Mouse (Mus musculus) NIH3T3 (cell line): ENCODE results near the gene Nrde2.

Experiments
- DNase-seq: peaks from one replicate; pipeline ENCODE4 v3.0.0-alpha.2; 2012; ENCODE audit warnings: low read depth

Nrde2 gene

DNA sequence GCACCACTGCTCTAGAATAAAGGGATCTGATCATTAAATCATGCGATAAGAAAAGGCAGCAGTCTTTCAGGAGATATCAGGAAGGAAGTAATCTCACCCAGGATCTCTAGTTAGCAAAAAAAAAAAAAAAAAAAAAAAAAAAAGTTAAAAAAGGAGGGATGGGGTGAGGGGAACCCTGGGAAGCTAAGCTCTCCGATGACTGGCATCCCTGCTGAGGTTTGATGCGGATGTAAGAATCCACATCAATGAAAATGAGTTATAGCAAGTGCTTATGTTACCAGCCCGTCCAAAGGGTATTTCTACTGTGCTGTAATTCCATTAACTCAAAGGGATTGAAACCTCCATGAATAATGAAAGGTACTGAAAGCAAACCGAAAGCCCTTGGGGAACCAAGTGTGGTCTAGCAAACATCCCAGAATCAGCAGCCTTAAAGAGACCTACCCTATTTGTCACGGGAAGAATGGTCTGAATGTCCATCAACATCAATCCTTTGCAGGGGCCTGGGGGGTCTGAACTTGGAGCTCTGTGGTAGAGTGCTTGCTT is 19.5 kb upstream of the Nrde2 start:
- no peak for DNase-seq

DNA sequence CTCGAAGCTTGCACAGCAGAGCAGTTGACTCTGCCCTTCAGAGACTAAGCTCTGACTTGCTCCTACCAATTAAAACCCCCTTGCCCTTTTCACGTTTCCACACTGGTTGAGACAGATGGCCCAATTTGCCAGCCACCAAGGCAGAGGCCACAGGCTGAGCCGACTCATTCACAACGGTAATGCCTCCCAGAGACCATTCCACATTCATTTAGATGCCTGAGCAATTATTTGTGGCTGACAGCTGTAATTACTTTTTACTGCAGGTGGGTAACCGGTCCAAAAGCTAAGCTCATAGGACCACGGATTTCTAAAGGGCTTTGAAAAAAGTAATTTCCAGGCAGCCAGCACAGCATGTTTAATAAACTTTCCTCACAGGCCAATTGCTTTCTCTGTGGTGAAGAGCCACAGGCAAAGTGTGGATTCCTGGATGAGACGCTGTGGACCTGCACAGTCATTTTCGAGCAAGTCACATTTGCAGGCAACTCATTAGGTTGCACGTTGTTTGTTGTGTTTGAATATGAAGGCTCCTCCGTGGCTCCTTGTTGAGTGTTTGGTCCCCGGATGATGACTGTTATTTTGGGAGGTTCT is 17.1 kb upstream of the Nrde2 start:
- no peak for DNase-seq

DNA sequence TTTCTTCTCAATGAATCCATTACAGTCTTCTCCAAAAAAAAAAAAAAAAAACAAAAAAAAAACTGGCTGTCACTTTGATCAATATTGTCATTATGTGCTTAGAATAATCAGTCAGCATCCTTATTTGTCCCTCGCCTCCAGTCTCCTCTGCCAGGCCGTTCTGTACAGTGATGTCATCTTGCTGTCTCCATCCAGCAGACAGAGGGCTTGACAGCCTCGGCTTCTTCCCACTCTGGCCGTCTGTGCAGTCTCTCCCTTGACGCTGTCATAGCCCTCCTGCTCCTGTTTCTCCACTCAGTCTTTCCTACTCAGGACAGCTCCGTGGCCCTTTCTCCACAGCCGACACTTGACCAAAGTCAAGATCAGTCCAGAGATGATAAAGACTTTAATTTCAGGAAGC is 13.0 kb upstream of the Nrde2 start:
- DNase-seq = no peak

DNA sequence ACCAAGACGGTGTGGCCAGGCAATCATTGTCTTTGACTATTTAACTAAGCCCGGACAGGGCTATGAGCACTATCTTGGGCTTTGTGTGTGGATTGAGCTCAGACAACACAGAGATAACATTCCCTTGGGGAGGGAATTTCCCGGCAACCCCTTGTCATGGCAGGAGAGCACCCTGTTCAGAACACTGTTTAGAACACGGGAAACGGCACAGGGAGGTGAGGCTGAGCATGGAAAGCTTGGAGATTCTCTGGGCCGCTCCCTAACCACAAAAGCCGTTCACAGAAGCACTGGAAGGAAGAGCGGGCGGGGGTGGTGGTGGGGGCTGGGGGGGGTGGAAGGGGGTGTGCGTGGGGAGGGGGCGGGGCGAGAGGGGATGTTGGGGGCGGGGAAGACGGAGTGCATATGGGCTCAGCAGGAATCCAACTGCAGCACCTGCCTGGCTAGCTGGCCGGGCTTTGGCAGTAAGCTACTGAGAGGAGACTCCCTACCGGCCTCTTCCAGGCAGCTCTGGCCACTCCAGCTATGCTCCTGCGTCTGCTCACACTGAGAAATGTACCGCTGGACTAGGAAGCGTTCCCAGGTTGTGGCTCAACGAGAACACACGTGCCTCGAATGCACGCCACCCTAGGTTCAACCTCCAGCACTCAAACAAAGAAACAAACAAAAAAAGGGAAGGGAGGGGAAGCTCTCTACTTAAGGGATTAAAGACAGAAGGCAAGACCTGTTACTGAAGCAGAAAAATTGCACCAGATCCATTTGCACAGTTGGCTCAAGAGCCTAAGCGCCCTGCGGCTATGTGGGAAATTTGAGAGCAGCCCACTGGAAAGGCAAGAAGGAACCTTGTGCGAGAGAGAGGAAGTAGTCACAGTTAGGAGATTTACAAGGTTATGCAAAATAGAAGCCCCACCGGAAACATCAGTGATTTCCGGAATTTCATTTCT is 8.7 kb upstream of the Nrde2 start:
- no peak for DNase-seq

DNA sequence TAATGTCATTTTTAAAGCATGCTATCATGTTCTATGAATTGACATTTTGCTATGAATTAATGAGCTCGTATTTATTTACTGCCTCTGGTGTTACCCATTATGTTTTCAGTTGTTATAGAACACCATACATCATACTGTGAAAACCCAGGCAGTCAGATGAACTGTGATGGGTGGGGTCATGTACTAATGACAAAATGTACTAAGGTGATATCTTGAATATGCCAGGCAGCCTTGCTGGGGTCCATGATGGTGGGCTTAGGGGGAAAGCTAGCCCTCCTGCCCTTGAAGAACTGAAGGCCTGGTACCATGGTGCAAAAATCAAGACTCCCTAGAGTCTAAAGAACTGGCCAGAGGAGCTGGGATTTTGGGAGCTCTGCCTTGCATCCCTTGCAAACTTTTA is 8.0 kb upstream of the Nrde2 start:
- DNase-seq = no peak

DNA sequence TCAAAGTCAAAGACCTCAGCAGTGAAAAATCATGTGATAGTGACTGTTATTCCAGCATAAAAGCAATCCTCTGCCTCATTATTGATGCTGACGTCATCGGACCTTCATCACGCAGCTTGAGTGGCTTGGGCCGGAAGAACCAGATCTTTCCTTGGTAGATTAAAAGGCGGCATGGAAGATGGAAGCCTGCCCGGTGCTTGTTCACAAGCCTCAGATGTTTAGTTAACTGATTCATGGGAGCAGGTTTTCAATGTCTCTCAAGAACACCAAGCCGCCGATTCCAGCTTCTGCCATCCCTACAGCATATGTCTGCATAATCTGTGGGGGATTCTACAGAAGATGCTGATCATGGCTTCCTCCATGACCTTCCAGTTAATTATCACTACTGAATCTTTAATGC is 7.5 kb upstream of the Nrde2 start:
- DNase-seq = no peak

DNA sequence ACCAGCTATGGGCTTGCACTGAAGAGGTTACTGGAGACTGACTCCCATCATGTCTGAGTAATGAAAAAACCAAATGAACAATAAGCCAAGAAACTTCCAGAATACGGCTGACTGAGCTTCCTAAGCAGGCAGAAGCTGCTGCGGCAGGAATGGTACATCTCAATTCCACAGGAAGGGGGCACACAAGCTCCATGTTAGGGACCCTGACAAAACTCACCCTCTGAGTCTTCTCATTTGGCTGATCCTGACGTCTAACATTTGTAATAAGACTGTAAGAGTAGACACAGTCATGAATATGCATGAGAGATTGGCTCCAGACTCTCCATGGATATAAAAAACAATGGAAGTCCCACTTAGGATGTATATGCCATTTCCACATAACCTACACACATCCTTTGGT is 6.7 kb upstream of the Nrde2 start:
- DNase-seq = peak; percentile 81

DNA sequence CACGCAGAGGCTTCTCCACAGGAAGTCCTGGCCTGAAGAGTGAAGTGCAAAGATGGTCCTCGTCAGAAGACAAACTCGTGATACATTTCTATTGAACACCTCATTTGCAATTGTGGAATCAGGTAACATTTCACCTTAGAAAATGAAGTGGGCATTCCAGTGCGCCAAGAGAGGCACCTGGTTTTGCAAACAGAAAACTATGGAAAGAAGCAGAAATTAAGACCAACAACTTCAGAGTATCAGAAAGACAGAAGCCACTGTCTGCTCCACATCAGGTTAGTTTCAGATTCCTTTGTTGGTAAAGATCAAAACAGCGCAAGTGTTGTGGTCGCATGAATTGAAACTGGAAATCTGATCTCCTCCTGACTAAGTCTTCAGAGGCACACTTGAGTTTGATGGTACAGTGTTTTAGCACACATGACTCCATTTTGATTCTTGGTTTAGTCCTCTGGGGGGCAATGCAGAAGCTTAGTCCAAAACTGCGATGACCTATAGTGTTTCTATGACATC is 5.6 kb upstream of the Nrde2 start:
- no peak for DNase-seq

DNA sequence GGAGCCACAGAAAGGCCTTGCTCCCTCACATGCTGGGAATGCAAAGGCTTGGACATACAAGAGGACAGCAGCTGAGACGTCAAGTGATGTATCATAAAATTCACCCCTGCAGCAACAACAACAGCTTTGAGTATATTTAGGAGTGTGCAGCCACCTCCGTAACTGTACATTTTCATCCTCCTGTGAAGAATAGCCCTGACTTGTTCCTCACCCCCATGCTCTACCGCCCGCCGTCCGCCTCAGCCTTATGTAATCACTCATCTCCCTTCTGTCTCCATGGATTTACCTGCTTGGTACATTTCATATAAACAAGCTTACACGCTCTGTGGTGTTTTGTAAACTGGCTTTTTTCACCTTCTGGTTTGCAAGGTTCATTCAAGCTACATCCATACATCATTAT is 7.0 kb downstream of the Nrde2 start:
- no peak for DNase-seq

DNA sequence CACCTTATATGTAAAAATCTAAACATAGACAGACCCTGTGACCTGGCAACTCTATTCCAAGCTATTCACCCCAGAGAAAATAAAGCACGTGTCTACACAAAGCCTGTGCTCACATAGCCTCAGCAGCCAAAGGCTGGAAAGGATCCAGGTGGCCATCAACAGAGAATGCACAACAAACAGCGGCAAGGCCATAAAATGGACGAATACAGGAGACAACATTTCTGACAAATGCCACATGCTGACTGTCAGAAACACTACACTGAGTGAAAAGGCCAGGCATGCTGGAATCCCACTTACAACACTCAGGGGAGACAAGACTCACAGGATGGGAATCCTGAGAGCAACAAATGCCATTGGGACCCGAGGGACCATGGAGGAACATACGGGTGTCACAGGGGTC is 15.2 kb downstream of the Nrde2 start:
- no peak for DNase-seq

DNA sequence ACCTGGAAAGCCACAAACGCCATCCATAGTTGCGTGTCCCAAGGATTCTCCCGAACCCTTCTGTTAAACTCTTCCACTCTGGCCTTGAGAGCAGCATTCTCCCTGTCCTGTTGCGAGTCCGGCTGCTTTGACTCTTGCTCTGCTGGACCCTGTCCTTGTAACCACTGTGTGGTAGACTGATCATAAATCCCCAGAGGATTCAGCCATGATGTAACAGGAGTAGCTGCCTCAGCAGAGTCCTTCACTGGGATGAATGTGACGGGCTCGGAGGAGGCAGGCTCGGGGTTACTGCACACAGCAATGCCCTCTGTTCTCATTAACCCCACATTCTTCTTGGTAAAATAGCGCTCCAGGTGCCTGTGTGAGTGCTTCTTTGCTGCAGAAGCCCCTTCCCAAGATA is 15.7 kb downstream of the Nrde2 start:
- no peak for DNase-seq

DNA sequence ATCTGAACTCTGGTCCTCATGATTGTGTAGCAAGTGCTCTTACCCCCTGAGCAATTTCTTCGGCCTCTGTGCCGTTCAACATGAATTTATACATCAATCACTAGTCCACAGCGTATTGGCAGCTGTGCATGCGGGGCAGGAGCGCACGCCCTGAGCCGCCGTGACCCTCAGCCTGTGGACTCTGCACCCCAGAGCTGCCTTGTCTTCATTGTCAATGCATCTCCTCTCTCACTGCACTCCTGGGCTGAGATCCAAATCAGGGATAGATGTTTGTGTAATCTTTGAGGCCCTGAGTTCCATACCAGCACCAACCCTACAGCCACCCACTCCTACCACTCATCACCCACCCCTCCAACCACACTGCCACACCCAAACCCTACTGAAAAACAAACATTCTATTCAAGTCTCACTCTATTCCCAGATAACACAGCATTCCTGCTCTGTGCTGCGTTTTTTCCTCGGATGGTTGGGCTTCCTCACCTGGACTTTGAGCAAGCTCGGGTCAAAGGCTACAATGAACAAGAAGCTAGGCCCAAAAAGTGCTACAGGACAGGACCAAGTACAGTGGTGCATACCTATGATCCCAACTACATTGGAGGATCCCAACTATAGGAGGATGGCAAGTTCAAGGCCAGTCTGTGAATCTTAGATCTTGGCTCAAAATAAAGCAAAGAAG is 16.5 kb downstream of the Nrde2 start:
- no peak for DNase-seq

DNA sequence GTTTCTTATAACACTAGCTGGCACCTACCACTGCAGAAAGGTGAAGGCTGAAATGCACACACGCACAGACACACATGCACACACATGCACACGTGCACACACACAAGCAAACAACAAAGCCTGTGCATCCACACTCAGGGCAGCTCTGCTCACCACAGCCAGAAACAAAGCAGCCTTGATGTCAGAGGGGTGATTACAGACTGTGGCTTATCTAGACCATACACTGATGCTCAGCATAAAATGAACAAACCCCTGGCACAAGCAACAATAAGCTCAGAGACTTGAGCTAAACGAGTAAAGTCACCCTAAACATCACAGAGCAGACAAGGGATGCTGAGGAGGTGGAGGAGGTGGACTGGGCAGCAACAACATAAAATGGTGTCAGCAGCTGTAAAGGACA is 24.3 kb downstream of the Nrde2 start:
- no peak for DNase-seq

DNA sequence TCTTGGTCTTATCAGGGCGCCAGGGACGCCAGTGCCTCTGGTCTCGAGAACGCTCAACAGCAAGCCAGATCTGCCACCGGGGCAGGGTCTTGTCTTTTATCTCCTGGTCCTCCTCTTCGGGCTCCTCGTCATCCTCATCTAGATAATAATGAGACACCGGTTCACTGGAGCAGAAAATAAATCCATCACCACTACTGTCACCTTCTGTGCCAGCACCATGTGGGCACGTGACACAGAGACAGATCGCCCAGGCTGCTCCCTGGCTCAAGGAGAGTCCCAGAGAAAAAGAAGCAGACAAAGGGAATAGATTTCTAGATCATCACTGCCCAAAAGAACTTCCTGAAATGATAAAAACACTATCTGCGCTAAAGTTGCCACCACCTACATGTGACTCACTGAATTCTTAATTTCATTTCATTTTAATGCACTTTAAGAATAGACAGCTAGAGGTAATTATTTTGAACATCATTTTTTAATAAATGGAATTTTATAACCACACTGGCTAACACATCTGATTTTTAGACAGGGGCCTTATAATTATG is 25.0 kb downstream of the Nrde2 start:
- DNase-seq = no peak

DNA sequence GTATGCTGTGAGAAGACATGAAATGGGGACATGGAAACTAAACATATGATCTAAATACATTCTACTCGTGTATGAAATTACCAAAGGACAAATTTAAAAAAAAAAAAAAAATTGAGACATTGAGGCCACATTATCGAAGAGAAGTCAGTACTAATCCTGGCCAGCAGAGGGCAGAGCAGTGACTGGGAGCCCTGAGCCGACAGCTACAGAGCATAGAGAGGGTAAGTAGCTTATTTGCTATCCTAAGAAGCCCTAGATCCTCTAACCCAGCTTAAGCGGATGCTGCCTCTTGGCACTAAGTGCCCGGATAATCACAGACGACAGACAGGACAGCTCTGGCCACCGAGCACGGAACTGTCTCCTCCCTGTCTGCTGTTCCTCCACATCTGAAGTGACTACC is 27.8 kb downstream of the Nrde2 start:
- DNase-seq = peak; percentile 90

DNA sequence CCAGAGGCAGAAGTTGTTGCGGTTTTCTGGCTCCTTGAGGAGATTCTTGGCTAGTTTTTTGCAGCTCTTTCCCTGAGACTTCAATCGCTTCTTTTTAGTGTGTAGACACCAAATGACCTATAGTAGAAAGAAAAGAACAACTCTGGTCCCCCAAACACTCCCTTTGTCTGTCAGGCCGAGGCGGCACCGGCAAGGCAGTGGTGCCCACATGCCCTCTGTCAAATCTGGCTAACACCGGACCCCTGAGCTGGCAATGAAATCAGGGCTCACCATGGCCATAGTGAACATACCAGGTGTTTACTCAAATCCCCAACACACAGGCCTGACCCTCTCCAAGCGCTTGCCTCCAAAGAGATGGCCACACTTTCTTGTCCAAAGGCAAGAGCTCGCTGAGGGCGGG is 28.3 kb downstream of the Nrde2 start:
- DNase-seq = no peak

DNA sequence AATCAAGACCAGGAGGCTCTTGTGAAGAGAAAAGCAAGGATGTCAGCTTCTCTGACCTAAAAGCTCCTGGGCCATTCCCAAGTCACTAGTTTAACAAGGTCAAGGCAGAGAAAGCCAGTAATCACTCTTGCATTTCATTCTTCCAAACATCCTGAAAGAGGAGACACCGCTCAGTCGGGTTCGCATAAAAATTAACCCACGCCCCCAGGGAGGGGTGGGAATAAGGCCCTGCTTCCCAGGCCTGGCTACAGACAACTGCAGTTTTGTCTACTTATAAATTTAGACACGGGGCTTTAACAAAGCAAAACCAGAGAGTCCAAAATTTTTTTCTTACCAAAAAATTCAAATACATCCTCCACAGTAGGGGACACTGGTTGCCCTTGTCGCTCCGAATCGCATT is 30.5 kb downstream of the Nrde2 start:
- DNase-seq = no peak

DNA sequence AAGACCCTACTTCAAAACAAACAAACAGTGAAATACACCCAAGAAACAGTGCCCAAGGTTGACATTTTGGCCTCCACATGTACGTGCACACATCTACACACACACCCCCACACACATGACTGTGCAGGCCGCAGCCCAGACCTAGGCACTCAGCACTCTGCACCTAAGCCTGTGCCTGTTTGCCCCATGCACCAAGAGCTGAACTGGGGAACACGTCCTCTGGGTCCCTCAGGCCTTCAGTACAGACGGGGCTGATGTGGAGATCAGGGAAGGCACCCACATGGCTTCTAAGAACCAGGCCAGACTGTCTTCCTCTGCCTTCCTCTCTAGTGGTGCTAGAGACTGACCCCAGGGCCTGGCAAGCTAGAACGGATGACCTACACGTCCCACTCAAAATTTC is 30.9 kb downstream of the Nrde2 start:
- DNase-seq = no peak

DNA sequence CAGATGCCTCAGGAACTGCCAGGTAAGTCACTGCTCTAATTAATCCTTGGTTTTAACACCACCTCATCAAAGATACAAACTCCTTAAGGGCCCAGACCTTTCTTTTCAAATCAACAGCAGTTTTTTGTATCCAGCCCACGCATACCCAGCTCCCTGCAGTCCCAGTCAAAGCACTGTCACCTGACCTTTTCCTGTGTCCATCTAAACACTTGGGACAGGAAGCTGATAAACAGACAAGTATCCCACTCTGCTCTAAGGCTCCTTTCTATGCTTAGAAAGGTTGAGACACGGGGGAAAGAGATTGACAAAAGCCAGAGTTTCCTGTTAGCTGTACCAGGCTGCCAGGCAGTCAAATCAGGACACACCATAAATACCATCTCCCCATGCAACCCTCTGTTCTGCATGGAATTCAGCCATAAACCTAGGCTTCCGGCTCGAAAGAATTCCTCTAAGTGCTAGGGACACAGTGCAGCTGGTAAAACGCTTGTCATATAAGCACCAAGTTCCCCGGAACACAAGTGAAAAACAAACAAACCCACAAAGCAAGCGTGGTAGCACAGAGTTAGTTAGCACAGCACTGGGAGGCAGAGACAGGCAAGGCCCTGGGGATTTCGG is 31.5 kb downstream of the Nrde2 start:
- no peak for DNase-seq

DNA sequence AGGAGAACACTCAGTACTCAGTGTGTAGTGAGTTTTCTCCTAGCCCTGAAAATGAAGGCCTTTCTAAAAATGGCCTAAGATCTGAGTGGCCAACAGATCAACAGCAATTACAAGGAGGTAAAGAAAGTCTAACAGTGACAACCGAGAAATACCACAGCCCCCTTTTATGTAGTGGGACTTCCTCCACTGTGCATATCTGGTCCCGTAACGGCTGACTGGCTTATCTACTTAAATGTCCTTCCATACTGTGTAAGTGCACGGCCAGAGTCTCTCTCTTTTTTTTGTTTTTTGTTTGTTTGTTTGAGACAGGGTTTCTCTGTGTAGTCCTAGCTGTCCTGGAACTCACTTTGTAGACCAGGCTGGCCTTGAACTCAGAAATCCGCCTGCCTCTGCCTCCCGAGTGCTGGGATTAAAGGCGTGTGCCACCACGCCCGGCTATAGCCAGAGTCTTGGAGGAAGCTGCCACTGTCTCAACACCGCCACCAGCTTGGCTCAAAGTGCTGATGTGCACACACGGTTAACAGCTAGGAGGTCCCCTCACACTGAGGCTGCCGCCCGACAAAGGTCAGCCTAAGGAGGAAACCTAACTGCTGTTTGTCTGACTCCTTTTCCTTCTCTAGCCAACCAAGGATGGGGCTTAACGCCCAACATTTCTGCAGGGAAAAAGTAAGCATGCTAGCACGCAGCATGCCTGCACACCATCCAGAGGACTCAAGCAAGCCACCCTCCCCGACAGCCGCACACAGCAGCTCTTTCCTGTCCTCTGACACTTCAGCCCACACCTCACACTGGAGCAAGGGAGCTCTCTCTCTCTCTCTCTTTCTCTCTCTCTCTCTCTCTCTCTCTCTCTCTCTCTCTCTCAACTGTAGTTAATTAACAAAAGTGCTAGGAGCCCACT is 32.2 kb downstream of the Nrde2 start:
- no peak for DNase-seq
